Mouse (Mus musculus) heart, adult 2 months (tissue): Measurements from ENCODE around the gene Slc9a3. TPM values are rescaled to one million over a fixed set of nuclear protein-coding genes. Genes with fewer than 3 reads are reported as not detected.

Source experiments
- DNase-seq, 2 experiments: peaks; one replicate each; pipeline ENCODE4 v3.0.0; 2021
- H3K27ac ChIP-seq: fragments of 200-600 bp; 2 replicates; pipeline ENCODE4 v1.8.1; 2022
- H3K27me3 ChIP-seq: fragments of 200-500 bp; 2 replicates; pipeline ENCODE4 v1.6.1; 2012; ENCODE audit warnings: mild to moderate bottlenecking, low read length, inconsistent platforms, mixed read lengths; ENCODE audit not compliant: control insufficient read depth, insufficient read depth
- H3K36me3 ChIP-seq: fragments of 200-500 bp; 2 replicates; pipeline ENCODE4 v1.6.1; 2012; ENCODE audit warnings: low read length, inconsistent platforms; ENCODE audit not compliant: control insufficient read depth, insufficient read depth
- H3K4me1 ChIP-seq: fragments of 200-500 bp; 2 replicates; pipeline ENCODE4 v1.6.1; 2011; ENCODE audit warnings: low read length; ENCODE audit not compliant: control insufficient read depth, insufficient read depth
- H3K4me3 ChIP-seq: fragments of 200-600 bp; 2 replicates; pipeline ENCODE4 v1.8.1; 2022
- H3K79me2 ChIP-seq: fragments of 200-500 bp; replicated peaks from 2 replicates; pipeline ENCODE4 v1.6.1; 2012; ENCODE audit warnings: mild to moderate bottlenecking, inconsistent platforms, low read length, moderate library complexity, mixed read lengths; ENCODE audit not compliant: control insufficient read depth, insufficient read depth
- H3K9ac ChIP-seq: fragments of 200-500 bp; 2 replicates; pipeline ENCODE4 v1.6.1; 2012; ENCODE audit warnings: low read depth, mild to moderate bottlenecking, control low read depth, inconsistent platforms, low read length, mixed read lengths
- CTCF ChIP-seq: fragments of 200-600 bp; IDR thresholded peaks from 2 replicates; pipeline ENCODE4 v1.8.1; 2022; ENCODE audit warnings: antibody characterized with exemption, mild to moderate bottlenecking, moderate library complexity
- EP300 ChIP-seq: fragments of 200-500 bp; IDR thresholded peaks from 2 replicates; pipeline ENCODE4 v1.6.1; 2011; ENCODE audit warnings: low read depth, low read length, control low read depth; ENCODE audit not compliant: insufficient read depth
- POLR2A ChIP-seq: fragments of 200-500 bp; IDR thresholded peaks from 2 replicates; pipeline ENCODE4 v1.6.1; 2011; ENCODE audit warnings: mild to moderate bottlenecking, low read depth, low read length, control low read depth; ENCODE audit not compliant: insufficient read depth
- WGBS: fragments of 180-500 bp; shearing (Covaris S2); methylation state at CpG from one replicate; pipeline ENCODE4 v1.1.7; 2018; 5-methylcytosine and 5-hydroxymethylcytosine counted together
- intact Hi-C: fragments of 180-260 bp; cut with DNase I; formaldehyde crosslinking; loops from one replicate; pipeline ENCODE4 v1.15.1; 2025
- polyA plus RNA-seq: library from polyadenylated mRNA; depleted of rRNA; stranded (reverse); fragments of >200 nt; gene quantifications from 2 replicates; pipeline ENCODE4 v1.2.3, GENCODE M21; 2012; rRNA removed
- total RNA-seq, 2 experiments: library from RNA; stranded (reverse); gene quantifications; 2 replicates each; pipeline ENCODE4 v1.2.3; 2021

Gene Slc9a3
- total and polyA plus RNA-seq, 3 experiments: 0.21 to 0.51 (median 0.48) TPM

DNA sequence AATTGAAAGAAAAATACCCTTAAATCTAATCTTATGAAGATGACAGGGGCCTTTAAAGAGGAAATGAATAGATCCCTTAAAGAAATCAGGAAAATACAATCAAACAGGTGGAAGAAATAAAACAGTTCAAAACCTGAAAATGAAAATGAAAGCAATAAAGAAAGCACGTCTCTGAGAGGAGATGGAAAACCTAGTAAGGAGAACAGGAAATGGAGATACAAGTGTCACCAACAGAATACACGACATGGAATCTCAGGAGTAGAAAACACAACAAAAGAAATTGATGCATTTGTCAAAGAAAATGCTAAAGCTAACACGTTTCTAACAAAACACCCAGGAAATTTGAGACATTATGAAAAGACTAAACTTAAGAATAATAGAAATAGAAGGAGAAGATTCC is 75.2 kb downstream of the Slc9a3 start:
- TF ChIP-seq CTCF (no peak), EP300 (no peak), POLR2A (no peak)
- Histone ChIP-seq H3K4me3 (no peak overlapping the region), H3K36me3 (peaks cover 5% of the 10 kb centered on the region), H3K4me1 (no peaks in the 10 kb centered on the region), H3K79me2 (no peaks in the 10 kb centered on the region), H3K27me3 (no peaks in the 10 kb centered on the region), H3K9ac (no peak overlapping the region), H3K27ac (no peak overlapping the region)
- intact Hi-C loops: no loop called here
- no peak for DNase-seq
- 59% methylated on average over 3 of the region's 3 CpGs for whole genome bisulfite sequencing

GRCm38 (mm10) chr13:74208317-74208985 is 87.2 kb downstream of the Slc9a3 start, which contains the start of gene Exoc3:
Gene Exoc3, minus strand, starts transcription at chr13:74208732.
- peak within 1 kb of the TSS; percentile 97 for H3K27ac ChIP-seq
- WGBS: under 1% methylated on average over 39 of the region's 39 CpGs
- intact Hi-C loops: loop anchor here (5.0 kb wide), 1 partner anchor 94 kb away; no protein-coding TSS in a partner anchor
- DNase-seq: peak; percentile 93 to 94
- TF ChIP-seq POLR2A (peak; percentile 96), EP300 (peak; percentile 45; the same call in 1 of the 2 replicates), CTCF (no peak)
- 0 out of 2 replicates have a peak, but pooled peaks cover 1% of the 10 kb centered on the region for H3K79me2 ChIP-seq
- peaks cover 3% of the 10 kb centered on the region for H3K4me1 ChIP-seq
- H3K9ac ChIP-seq: peak within 1 kb of the TSS; percentile 95
- peaks cover 4% of the 10 kb centered on the region for H3K36me3 ChIP-seq
- peak within 1 kb of the TSS; percentile 62 for H3K4me3 ChIP-seq
- H3K27me3 ChIP-seq: no peaks in the 10 kb centered on the region

DNA sequence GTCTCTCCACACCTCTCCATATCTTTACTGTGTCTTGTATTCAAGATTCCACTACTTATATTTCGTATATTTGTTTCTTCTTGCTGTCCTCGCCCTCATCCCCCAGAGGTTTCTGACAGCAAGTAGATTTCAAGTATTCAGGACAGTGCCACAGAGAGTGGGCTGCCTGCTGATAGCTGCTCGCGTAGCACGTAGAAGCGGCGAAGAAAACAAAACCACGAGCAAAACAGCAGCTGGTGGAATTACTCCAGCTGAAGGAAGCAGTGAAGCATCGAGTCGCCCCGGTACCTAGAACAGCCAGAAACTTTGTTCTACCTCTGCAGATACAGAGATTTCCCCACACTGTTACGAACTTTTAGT is 87.7 kb downstream of the Slc9a3 start:
- no peak for TF ChIP-seq CTCF
- TF ChIP-seq EP300: no peak
- no peak for TF ChIP-seq POLR2A
- Histone ChIP-seq H3K27ac (peak overlapping the region; percentile 97), H3K4me1 (peaks cover 3% of the 10 kb centered on the region), H3K27me3 (no peaks in the 10 kb centered on the region), H3K4me3 (peak overlapping the region; percentile 62), H3K9ac (peak overlapping the region; percentile 70), H3K36me3 (peaks cover 4% of the 10 kb centered on the region), H3K79me2 (0 out of 2 replicates have a peak, but pooled peaks cover 1% of the 10 kb centered on the region)
- intact Hi-C loops: loop anchor here (5.0 kb wide), 1 partner anchor 93 kb away; no protein-coding TSS in a partner anchor
- 14% methylated on average over 12 of the region's 12 CpGs for WGBS
- peak in 1 of 2 experiments; percentile 32 for DNase-seq

- TF ChIP-seq EP300 (no peak), POLR2A (no peak), CTCF (no peak)
- 78% methylated on average over 3 of the region's 3 CpGs for WGBS
- H3K79me2 ChIP-seq: no peaks in the 10 kb centered on the region
These were observed 97.2 kb downstream of the Slc9a3 start for GRCm38 (mm10) chr13:74218441-74218840.

More at GRCm38 (mm10) chr13:74218441-74218840, 97.2 kb downstream of the Slc9a3 start:
- Histone ChIP-seq H3K36me3 (no peaks in the 10 kb centered on the region), H3K9ac (no peak overlapping the region), H3K4me1 (no peaks in the 10 kb centered on the region), H3K27me3 (no peaks in the 10 kb centered on the region), H3K4me3 (no peak overlapping the region), H3K27ac (no peak overlapping the region)
- DNase-seq: no peak
- intact Hi-C loops: no loop called here

Other genes starting within 250 kb of the Slc9a3 start
- under 1 TPM; 0.14 to 0.21 TPM for gene Trip13, start 183.7 kb upstream of the Slc9a3 start, total RNA-seq
- gene Trip13, start 183.7 kb upstream of the Slc9a3 start, polyA plus RNA-seq: 0.20 and 0.27 TPM in 2 replicates
- 10 to 100 TPM; 20.3 to 21.3 TPM for gene Brd9, start 183.6 kb upstream of the Slc9a3 start, total RNA-seq
- gene Brd9, start 183.6 kb upstream of the Slc9a3 start, polyA plus RNA-seq: 25.7 and 38.8 TPM in 2 replicates
- not detected for gene Zdhhc11, start 157.6 kb upstream of the Slc9a3 start, total RNA-seq
- gene Zdhhc11, start 157.6 kb upstream of the Slc9a3 start, polyA plus RNA-seq: not detected in 2 replicates
- 10 to 100 TPM; 14.3 to 15.6 TPM for gene Tppp, start 112.0 kb upstream of the Slc9a3 start, total RNA-seq
- gene Tppp, start 112.0 kb upstream of the Slc9a3 start, polyA plus RNA-seq: 13.3 and 24.5 TPM in 2 replicates
- under 1 TPM; 0.34 TPM for gene Cep72, start 59.2 kb upstream of the Slc9a3 start, total RNA-seq
- gene Cep72, start 59.2 kb upstream of the Slc9a3 start, polyA plus RNA-seq: 0.68 and 1.2 TPM in 2 replicates
- 10 to 100 TPM; 47.5 to 54.1 TPM for gene Exoc3, start 87.3 kb downstream of the Slc9a3 start, total RNA-seq
- gene Exoc3, start 87.3 kb downstream of the Slc9a3 start, polyA plus RNA-seq: 51.2 and 69.8 TPM in 2 replicates
- gene Ahrr, start 170.9 kb downstream of the Slc9a3 start, total RNA-seq: under 1 TPM; 0.89 to 0.91 TPM
- 1.2 and 2.7 TPM in 2 replicates for gene Ahrr, start 170.9 kb downstream of the Slc9a3 start, polyA plus RNA-seq
- 10 to 100 TPM; 40.2 to 43.5 TPM for gene Pdcd6, start 196.1 kb downstream of the Slc9a3 start, total RNA-seq
- 51.0 and 84.2 TPM in 2 replicates for gene Pdcd6, start 196.1 kb downstream of the Slc9a3 start, polyA plus RNA-seq
- 1,000 to 10,000 TPM; 1,363 to 1,571 TPM for gene Sdha, start 228.8 kb downstream of the Slc9a3 start, total RNA-seq
- 687 and 1,076 TPM in 2 replicates for gene Sdha, start 228.8 kb downstream of the Slc9a3 start, polyA plus RNA-seq
- gene Ccdc127, start 228.9 kb downstream of the Slc9a3 start, total RNA-seq: 10 to 100 TPM; 51.3 to 53.5 TPM
- gene Ccdc127, start 228.9 kb downstream of the Slc9a3 start, polyA plus RNA-seq: 5.5 and 7.5 TPM in 2 replicates
- gene Lrrc14b, start 242.5 kb downstream of the Slc9a3 start, total RNA-seq: 10 to 100 TPM; 69.4 to 75.1 TPM
- 99.4 and 167 TPM in 2 replicates for gene Lrrc14b, start 242.5 kb downstream of the Slc9a3 start, polyA plus RNA-seq